Mouse (Mus musculus) T-helper 2 cell (primary cell): ENCODE data around the gene Gpr108.

Source experiments
- in situ Hi-C: fragments of 300-600 bp; cut with MboI, MseI; formaldehyde crosslinking; loops from one replicate; pipeline ENCODE4 v1.15.1; 2025; ENCODE audit warnings: high pct_unique_total_duplicates

Gpr108 gene

DNA sequence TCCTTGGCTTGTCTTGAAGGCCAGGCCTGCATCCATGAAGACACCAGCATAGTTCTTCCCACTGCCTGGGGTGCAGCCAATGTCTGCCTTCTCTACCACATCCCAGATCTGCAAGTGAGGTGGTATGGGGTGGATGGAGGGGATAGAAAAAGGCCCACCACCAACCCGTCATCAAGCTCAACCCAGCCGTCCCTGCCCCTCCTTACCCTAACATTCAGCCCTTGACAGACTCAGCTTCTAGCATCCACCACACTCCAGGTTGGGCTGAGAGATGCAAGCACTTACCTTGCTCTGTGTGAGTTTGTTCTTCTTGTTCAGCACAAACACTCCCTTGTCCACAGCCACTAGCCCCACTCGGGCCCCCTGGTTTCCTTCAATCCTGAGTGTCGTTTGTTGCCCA is 26.3 kb downstream of the Gpr108 start:
- in situ Hi-C loops: no loop called here

DNA sequence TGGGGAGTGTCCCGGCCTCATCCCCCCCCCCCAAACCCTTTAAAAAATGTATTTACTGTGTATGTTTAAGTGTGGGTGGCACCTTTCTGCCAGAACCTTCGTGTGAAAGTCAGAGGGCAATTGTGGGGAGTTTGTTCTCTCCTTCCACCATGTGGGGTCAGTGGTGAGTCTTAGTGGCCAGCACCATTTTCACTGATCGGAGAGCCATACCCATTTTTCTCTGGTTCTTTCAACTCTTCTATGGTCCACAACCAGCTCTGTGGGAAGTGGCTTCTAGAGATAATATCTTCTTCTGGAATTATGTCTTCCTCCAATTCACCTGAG is 28.4 kb downstream of the Gpr108 start:
- in situ Hi-C loops: loop anchor here (5.0 kb wide), 1 partner anchor 112 kb away; no protein-coding TSS in a partner anchor

DNA sequence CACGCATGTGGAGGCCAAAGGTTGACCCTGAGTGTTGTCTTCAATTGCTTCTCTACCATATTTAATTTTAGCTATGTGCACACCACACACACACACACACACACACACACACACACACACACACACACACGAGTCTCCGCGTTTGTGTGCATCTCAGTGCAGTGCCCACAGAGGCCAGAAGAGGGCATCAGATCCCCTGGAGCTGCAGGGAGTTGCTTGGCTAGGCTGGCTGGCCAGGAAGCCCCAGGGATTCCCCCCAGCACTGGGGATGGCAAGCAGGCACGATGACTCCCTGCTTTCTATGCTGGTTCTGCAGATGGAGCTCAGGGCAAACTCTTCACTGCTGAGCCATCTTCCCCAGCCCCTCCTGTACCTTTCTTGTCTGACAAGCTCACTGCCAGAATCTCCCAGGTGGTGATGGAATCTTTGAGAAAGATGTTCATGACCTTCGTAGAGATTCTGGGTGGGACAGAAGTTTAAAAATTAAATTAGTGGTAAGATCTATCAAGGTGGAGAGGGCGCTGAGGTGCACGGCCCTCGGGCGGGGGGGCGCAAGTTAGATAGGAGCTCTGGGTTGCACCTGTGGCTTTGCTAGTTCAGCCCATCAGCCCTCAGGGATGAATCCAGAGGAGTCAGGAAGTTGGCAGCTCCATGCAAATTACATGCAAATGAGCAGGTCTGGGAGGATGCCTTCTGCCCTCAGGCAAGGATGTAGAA is 28.9 kb downstream of the Gpr108 start:
- in situ Hi-C loops: loop anchor here (5.0 kb wide), 1 partner anchor 113 kb away; no protein-coding TSS in a partner anchor

DNA sequence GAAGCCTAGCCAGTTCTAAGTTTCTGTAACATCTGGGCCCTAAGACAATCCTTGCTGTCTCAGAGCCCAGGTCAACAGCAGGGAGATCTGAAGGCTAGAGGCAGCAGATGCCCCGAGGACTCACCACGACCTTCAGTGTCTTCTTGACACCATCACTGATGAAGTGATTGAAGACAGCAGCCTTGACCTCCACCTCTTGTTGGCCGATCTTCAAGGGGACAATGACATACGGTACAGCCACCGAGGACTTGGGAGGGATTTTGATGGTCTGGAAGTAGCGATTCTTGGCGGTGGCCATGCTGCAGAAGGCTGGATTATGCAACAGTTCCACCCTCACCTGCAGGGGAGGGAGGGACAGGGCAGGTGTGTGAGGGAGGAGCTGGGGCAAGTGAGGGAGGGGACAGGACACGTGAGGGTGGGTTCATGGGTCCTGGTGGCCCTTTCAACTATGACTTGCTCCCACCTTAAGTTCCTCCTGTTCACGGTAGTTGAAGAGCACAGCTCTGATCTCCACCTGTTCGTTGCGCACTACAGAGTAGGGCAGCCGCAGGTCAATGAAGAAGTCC is 29.8 kb downstream of the Gpr108 start:
- in situ Hi-C loops: loop anchor here (5.0 kb wide), 1 partner anchor 114 kb away; no protein-coding TSS in a partner anchor

GRCm38 (mm10) chr17:57214676-57215387 is 33.4 kb downstream of the Gpr108 start:
- in situ Hi-C loops: loop anchor here (5.0 kb wide), 1 partner anchor 117 kb away; no protein-coding TSS in a partner anchor

DNA sequence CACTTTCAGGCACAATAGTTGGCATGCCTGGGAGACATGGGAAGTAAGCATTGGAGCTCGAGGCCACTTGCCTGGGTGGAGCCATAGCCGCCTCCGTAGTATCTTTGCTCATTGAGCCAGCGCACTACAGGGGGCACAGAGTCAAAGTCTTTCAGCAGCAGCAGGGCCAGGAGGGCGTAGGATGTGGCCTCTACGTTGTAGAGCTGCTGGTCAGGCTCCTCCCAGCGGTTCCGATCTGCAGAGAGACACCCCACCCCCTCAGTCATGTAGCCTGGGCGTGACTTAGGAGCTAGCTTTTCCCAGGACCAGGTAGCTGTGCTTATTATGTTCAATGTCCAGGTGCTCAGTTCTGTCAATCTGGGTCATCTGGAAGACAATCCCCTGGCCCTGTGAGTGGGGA is 36.7 kb downstream of the Gpr108 start:
- in situ Hi-C loops: no loop called here

DNA sequence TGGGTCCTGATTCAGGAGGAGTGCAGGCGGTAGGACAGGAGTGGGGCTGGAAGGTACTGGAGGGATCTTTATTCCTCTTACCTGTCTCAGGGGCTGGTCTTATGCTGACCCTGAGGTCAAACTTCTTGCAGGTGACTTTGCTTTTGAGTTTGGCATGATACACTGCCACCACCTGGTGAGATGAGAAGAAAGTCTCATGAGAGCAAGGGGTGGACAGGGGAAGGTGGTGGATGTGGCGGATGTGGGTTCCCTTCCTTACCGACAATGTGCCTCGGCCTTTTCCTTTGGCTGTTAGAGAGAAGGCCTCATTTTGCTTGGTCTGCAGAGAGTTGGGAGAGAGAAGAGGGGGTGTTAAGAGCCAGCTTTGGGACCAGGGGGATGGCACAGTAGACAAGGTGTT is 38.9 kb downstream of the Gpr108 start:
- in situ Hi-C loops: no loop called here

- in situ Hi-C loops: no loop called here
These were observed 40.3 kb downstream of the Gpr108 start for GRCm38 (mm10) chr17:57207938-57208337.

DNA sequence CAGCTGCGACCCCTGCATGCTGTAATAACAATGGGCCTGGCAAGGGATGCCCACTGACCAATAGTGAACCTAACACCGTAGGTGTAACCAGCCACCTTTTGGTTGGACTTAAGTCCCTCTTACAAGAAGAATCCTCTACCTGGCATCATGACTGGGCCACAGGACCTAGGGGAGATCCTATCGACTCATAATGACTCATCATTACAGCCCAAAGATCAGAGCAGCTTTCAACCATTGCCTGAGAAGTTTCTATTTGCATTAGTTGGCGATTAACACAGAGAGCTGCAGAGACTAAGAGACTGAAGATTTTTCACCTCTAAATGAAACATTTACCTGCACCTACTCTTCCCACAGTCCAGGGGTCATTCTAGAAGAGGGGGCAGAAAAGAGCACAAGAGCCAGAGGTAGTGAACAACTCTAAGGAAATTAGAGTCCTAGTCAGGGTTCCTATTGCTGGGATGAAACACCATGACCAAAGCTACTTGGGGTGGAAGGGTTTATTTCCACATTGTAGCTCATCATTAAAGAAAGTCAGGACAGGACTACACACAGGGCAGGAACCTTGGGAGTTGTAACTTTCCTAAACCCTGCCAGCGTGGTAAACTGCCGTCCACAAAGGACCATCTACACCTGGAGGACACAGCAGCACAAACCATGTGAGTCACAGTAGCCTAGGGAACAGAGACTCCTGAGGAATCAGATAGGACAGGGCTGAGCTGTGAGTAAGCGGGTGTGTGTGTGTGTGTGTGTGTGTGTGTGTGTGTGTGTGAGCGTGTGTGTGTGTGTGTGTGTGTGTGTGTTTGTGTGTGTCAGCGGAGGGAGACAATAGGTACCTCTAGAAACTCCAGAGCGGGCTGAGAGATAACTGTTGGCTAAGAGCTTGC is 46.2 kb downstream of the Gpr108 start:
- in situ Hi-C loops: no loop called here

- in situ Hi-C loops: no loop called here
These were observed 50.0 kb downstream of the Gpr108 start for GRCm38 (mm10) chr17:57198252-57198651.

GRCm38 (mm10) chr17:57195326-57196010 is 52.8 kb downstream of the Gpr108 start:
- in situ Hi-C loops: no loop called here

DNA sequence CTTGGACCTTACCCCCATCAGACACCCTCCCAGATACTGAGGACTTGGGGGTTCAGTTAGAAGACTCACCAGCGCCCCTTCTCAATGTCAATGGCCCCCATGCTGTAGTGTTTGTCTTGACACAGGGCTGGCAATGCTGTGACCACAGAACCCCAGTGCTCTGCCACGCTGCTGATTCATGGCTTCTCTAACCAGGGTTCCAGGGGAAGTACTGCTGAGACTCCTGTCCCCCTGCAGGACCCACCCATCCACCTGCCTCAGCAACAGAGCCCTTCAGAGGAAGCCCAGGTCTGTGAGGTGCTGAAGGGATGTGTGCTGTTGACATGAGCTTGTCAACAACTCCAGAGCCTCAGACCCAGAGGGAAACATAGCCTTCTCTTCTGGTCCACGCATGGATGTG is 53.5 kb downstream of the Gpr108 start:
- in situ Hi-C loops: no loop called here

DNA sequence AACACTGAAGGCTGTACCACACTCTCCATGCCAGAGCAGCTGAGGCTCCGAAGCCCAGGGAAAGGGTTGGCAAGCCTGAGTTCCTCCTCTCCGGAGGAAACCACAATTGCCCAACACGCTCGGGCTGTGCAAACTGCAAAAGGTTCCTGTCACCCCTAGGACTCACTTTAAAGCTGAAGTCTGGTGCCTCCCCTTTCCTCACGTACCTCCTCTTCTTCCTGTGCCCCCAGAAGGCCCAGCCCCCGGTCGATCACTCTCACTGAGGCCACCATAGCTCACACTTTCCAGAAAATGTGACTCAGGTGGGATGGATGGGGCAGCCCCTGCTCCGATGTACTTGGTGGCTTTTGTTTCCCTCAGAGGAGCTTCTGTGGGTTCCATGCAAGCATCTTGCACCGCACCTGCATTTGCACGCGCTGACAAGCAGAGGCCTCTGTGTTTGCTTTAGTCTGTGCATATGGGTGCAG is 54.2 kb downstream of the Gpr108 start, which contains the start of gene Tnfsf14:
Gene Tnfsf14, minus strand, starts transcription at position 137 of the 467 bp plus-strand sequence.
- in situ Hi-C loops: no loop called here

GRCm38 (mm10) chr17:57188510-57189192 is 59.6 kb downstream of the Gpr108 start:
- in situ Hi-C loops: no loop called here

DNA sequence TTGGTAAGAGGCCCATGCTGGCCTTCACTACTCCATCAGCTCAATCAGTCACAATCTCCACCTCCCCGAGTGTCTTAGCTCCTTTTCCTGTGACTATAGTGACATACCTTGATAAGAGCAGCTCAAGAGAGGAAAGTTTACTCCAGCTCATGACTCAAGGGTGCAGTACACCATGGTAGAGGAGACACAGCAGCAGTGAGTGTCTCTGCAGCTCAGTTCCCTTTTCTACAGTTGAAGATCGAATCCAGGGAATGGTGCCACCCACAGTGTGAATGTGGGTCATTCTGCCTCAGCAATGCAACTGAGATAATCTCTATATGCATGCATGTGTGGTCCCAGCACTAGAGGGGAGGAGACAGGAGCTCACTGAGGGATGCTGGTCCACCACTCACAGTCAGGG is 62.6 kb downstream of the Gpr108 start:
- in situ Hi-C loops: no loop called here
